In the genomic region with DNA sequence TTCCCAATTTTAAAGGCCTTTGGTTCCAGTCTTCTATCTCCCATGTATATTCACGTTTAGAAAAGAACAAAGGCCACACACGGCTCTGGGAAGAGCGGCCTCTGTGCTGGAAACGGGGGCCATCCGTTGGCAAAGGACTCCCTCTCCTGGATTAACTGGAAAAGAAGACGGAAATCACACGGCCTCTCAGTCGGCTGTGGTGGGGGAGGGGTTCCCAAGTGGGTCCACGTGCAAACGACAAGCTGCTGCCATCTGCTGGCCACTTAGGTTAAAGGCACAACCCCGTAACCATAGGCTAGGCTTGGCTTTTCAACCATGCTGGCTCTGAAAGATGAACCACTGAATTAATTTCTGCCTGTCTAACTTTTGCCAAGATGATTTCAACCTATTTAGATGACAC, we compare ENCODE assay signal across 8 mouse cellular contexts.
A peak's percentile ranks its signal among the peaks of the same experiment; 100 is the strongest.
DNase-seq lines count a peak whose midpoint lies in the region; ATAC-seq and TF ChIP-seq lines count a peak whose summit lies in the region.

No protein-coding gene starts in this region.

- H3K27me3 ChIP-seq in Patski: no peaks in the 10 kb centered on the region
- no peaks in the 10 kb centered on the region for H3K27me3 ChIP-seq in hindbrain, embryonic 14.5 days (ENCODE audit: control insufficient read depth, insufficient read depth, low read length)

- no peak overlapping the region for H3K4me3 ChIP-seq in hindbrain, embryonic 14.5 days (replicated peaks; ENCODE audit: low read length)

- H3K27ac ChIP-seq in hindbrain, embryonic 14.5 days: peak overlapping the region; percentile 90

- H3K9me3 ChIP-seq in hindbrain, embryonic 14.5 days (ENCODE audit: control insufficient read depth, low read length): no peaks in the 10 kb centered on the region

- H3K9ac ChIP-seq in hindbrain, embryonic 14.5 days: peak overlapping the region; percentile 54; the same call in 1 of the 2 replicates

- peaks cover 11% of the 10 kb centered on the region; the same call in 1 of the 2 replicates for H3K4me1 ChIP-seq in hindbrain, embryonic 14.5 days (replicated peaks; ENCODE audit: control insufficient read depth, insufficient read depth, low read length)

- CTCF ChIA-PET in Patski (lab: Charles Lee): interaction anchor here (1.1 to 2.4 kb wide), 5 partner anchors 10 to 277 kb away, joined by 3 to 10 read pairs (median 9); no protein-coding TSS in a partner anchor

- peak; percentile 54 for ATAC-seq in Patski
- peak; percentile 95 for ATAC-seq in hindbrain, embryonic 14.5 days (ENCODE audit: low FRiP score)

- POLR2A ChIA-PET in Patski (lab: Charles Lee): no interaction called here

- WGBS in hindbrain, embryonic 14.5 days: under 1% methylated on average over 11 of the region's 11 CpGs

- no peak overlapping the region for H3K4me2 ChIP-seq in hindbrain, embryonic 14.5 days (replicated peaks)

- DNase-seq in Patski (ENCODE audit: low read depth, low spot score): peak; percentile 49
- peak; percentile 99 to 100 for DNase-seq in cerebellum, postnatal 14 days
- DNase-seq in frontal cortex, postnatal 36 days (ENCODE audit: low spot score in 2 of 2): peak; percentile 92 to 97
- peak; percentile 99 for DNase-seq in hindbrain, embryonic 14.5 days (ENCODE audit: low spot score)
- peak; percentile 94 to 99 for DNase-seq in layer of hippocampus, postnatal 25 days (ENCODE audit: extremely low spot score in 1 of 2, low spot score in 1 of 2)
- DNase-seq in lung, postnatal 14 days: peak; percentile 98
- peak; percentile 71 for DNase-seq in retina, adult 2 months (ENCODE audit: low read depth, low spot score)
- DNase-seq in thymus, postnatal 25 days: peak; percentile 88

- peak; percentile 97 for TF ChIP-seq CTCF in Patski (IDR thresholded peaks at IDR 0.05)

- H3K36me3 ChIP-seq in hindbrain, embryonic 14.5 days (replicated peaks; ENCODE audit: control insufficient read depth, insufficient read depth): no peaks in the 10 kb centered on the region

- in situ Hi-C loops in Patski (cut with MboI; ENCODE audit: low pct_unique_long_range_greater_than_20kb): loop anchor here (5.0 to 10.0 kb wide), 4 partner anchors 133 to 646 kb away; no protein-coding TSS in a partner anchor

Comparison
In these comparisons a context has a peak if more than half of its experiments do, and no peak if none do; other contexts are left out.
1. DNase-seq: peak in every context shown above with its lines; median percentile 100 in cerebellum, postnatal 14 days; 99 in hindbrain, embryonic 14.5 days; 98 in lung, postnatal 14 days; 96 in layer of hippocampus, postnatal 25 days; 94 in frontal cortex, postnatal 36 days; 88 in thymus, postnatal 25 days; 71 in retina, adult 2 months; 49 in Patski.